Mouse (Mus musculus) layer of hippocampus, postnatal 25 days (tissue): ENCODE results near the gene Mfsd6l. TPM values are rescaled to one million over a fixed set of nuclear protein-coding genes. Genes with fewer than 3 reads are reported as not detected.
A peak's percentile ranks its signal among the peaks of the same experiment; 100 is the strongest.

ENCODE experiments used
- DNase-seq, 2 experiments: peaks; one replicate each; pipeline ENCODE4 v3.0.0; 2022; ENCODE audit warnings: mixed read lengths in 2 of 2, low spot score in 1 of 2; ENCODE audit errors: extremely low spot score in 1 of 2
- total RNA-seq, 2 experiments: library from RNA; stranded (reverse); gene quantifications; 2 replicates each; pipeline ENCODE4 v1.2.3; 2021

Mfsd6l gene
- total RNA-seq, 2 experiments from 2014 or later: not detected

DNA sequence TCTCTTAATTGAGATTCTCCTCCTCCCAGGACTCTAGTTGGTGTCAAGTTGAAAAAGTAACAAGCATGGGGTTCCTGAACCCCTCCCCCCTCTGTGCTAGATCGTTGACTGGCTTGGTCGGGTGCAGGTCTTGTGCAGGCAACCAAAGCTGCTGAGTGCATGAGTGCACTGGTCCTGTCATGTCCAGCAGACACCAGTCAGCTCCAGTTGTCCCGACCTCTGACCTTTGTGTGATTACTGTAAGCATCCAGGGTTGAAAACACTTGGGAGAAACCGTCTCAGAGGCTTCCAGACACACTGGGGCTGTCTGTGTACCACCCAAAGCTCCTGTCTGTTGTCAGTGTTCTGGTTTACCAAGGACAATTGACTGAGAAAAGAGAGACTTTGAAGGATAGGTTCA, 5.6 kb upstream of the Mfsd6l start:
- DNase-seq: no peak

DNA sequence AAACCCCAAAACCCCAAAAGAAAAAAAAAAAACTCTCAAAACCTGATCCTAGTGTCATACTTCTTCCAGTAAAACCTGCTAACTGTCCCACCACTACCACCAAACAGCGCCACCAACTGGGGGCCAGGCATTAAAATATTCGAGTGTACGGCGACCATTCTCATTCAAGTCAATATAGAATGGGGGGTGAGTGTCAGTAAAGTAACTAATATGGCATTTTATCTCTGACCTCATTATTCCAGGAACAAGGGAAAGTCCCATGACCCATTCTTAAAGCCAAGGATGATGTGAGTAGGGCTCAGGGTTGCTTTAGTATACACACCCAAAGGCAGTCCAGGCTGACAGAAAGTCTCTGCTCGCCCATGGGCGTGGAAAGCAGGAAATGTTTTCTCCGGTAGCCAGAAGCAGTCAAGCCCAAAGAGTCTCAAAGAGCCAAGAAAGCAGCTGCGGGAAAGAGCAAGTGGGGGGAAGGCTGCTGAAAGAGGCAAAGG, 2.0 kb upstream of the Mfsd6l start:
- peak in 1 of 2 experiments; percentile 53 for DNase-seq

DNA sequence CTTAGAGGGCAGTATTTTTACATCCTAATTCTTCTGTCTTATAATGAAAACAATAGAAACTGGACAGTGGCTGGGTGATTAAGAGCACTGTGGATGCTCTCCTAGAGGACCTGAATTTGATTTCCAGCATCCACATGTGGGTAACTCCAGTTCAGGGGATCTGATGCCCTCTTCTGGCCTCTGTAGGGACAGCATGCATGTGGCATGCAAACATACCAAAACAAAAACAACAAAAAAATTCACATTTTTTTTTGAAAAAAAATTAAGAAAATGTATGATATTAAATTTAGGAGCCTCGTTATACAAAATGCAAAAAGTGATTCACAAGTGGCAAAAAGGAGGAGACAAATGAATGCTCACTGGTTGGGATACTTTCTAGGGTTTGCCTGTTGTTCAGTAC, 3.6 kb downstream of the Mfsd6l start:
- no peak for DNase-seq

DNA sequence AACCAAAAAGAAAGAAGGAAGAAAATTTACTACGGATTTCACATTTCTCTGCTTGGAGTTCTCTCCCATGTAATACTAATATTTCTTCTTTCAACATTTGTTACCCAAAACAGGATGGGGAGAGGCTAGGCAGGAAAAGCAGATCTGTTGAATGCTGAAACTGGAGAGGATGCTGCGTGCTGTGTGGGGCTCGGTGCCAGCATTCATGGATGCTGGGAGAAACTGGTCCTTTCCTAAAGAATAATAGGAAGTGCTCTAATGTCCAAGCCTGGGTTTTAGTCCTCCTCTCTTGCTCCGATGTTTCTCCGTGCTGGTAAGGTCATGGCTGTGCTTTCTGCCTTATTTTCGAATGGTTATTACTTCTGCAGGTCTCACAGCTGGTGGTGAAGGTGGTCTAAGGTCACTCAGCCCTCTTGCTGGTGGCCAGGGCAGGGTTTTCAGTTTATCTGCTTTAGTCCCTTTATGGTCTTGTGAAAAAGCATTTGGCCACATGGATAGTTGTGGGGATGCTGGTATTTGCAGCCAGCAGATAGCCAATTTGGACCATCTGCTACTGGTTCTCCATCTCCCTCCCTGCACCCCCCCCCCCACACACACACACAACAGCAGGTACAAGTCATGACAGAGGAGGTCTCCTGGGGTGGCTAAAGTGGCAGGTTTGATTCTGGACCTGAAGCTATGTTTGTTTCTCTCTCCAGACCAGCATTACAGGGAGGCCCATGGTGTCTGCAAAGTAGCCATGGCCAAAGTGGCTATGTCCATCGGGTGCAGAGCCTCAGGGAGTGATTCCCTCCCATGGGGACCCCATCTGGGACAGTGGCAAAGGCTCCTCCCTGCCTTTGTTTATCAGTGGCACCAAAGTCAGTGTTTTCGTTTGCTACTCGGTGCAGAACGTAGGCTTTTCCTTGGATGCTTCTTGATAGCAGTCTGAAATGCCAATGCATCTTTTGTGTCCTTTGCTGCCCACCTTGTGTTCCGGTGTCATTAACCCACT, 6.3 kb downstream of the Mfsd6l start:
- no peak for DNase-seq

DNA sequence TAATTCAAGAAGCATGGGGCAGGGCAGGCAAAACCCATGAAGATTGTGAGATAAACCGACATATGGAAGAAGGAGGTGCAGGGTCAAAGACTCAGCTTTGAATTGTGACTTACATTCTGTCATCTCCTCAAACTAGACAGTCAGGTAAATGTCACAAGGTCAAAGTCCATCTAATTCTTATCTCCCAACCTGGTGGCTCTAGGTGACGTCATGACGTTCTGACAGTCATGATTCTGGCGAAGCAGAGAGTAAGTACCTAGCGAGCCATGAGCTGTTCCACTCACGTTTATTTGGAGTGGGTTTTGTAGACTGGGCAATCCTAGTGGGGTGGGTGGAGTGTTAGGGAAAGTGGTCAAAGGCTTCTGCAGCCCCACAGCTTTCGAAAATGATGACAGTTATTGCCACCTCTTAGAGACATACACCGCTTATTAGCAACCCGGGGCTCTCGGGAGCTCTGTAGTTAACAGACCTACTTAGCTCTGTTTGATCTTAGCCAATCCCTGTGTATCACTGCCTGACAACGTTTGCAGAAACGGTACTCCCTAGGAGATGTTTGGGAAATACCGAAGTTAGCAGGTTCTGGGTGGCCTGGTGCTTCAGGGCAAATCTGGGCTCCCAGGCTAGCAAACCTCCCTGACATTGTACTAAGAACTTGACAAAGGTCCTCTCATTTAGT, 8.5 kb downstream of the Mfsd6l start:
- DNase-seq: no peak

DNA sequence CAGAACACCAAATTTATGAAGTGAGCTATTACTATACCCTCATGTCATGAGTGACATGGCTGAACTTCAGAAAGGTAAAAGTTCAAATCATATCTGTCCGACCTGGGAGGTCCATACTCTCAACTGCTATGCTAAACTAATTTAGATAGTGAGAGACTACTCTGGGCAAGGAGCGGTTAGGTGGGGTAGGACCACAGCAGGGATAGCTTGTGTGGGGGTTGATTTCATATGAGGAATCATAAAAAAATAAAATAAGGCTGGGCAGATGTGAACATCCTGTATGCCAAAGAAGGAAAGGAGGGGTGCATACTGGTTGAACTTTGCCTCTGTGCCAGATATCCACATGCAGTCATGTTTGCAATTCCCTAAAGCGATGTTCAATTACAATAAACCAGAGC, 9.0 kb downstream of the Mfsd6l start:
- no peak for DNase-seq

DNA sequence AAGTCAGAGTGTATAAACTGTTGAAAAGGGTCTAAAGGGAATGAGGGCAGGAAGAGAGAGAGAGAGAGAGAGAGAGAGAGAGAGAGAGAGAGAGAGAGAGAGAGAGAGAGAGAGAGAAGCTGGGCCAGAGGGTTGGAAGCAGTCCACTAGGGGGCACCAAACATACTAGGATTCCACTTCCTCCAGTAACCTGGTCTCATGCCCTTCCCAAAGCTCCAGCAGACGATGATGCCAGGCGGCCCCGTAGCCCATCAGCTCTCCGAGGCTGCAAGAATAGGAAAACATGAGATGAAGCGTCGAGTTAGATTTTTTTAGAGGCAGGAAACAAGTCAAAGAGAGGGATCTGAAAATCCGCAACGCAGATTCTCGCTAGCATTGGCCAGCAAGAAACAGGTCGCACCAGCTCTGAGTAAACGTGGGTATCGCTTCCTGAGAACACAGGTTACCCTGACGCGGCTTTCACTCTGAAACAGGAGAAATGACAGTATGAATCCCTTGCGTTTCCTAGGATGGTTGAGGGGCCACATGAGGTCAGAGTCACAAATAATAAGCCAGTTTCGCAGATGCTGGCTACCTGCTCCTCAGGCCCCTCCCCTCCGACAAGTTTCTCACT, 10.6 kb downstream of the Mfsd6l start:
- peak; percentile 67 to 90 for DNase-seq

DNA sequence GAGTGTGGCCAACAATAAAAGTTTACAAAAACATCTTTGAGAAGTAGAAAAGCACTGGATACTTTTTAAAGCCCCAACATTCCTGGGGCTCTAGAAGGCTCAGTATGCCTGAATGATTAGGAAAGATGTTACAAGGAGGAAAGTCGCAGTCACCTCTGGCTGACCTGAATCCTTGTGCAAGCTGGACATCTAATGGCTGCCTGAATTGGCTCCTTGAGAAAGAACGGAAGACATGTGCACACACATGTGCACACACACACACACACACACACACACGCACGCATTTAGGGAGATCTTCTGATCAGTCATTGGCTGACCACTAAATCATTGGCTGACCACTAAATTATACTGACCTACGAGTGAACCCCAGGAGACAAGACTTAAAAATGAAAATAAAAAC, 14.9 kb downstream of the Mfsd6l start:
- no peak for DNase-seq

DNA sequence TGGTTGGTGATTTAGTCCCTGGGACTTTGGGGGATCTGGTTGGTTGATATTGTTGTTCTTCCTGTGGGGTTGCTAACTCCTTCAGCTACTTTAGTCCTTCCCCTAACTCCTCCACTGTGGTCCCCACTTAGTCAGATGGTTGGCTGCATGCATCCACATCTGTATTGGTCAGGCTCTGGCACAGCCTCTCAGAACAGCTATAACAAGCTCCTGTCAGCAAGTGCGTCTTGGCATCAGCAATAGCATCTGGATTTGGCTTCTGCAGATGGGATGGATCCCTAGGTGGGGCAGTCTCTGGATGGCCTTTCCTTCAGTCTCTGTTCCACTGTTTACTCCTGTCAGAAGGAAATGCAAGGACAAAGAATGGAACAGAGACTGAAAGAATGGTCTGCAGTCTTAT, 21.1 kb downstream of the Mfsd6l start:
- DNase-seq: no peak

DNA sequence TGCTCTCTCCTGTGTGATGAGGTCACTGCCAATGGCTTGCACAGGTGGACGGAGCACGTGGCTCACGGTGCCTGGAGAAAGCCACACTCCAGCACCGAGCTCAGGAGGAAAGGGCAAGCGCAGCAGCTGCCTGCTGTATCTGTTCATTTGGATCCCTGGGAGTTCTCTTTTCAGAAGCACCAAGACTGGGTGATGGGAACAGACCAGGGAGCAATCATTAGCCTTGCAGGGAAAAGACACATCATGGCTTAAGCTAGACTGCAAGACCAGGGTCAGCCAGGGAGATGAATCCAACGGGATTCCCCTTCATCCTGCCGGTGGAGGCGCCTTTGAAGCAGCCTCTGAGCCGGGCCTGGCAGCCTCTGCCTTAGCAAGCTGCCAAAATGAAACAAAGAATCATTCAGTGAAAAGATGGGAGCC, 23.5 kb downstream of the Mfsd6l start:
- peak; percentile 42 to 47 for DNase-seq

DNA sequence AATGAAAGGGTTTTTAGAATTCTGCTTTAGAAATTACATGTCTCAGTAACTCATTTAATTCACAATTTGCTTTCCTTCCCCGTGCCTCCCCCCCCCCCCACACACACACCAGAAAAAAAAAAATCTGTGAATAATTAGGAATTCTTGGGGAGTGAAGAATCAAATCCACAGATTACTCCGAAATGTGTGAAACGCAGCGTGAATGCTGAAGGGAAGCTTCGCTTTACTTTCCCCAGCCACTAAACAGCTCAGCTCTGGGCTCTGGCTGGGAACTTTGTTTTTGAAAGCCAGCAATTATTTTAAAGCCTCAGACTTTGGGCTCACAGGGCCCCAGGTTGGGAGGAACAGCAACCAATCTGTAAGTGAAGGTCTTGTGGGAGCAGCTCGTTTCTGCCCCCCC, 24.6 kb downstream of the Mfsd6l start:
- DNase-seq: no peak

DNA sequence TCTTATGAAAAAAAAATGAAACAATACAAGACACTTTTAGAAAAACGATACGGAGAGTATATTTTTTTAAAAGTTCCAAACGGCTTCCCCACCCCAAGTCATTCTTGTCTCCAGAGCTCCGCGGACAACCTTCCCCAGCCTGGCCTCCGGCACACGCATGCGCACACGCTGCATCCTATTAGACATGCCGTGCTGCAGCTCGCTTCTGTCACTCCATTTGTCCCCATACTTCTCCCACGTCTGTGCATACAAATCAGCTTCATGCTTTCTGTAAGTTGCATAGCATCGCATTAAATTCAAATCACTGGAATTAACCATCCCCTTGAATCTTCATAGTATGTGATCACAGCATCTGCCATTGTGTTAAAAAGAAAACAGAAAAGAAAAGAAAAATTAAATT, 27.2 kb downstream of the Mfsd6l start:
- peak; percentile 28 to 51 for DNase-seq

DNA sequence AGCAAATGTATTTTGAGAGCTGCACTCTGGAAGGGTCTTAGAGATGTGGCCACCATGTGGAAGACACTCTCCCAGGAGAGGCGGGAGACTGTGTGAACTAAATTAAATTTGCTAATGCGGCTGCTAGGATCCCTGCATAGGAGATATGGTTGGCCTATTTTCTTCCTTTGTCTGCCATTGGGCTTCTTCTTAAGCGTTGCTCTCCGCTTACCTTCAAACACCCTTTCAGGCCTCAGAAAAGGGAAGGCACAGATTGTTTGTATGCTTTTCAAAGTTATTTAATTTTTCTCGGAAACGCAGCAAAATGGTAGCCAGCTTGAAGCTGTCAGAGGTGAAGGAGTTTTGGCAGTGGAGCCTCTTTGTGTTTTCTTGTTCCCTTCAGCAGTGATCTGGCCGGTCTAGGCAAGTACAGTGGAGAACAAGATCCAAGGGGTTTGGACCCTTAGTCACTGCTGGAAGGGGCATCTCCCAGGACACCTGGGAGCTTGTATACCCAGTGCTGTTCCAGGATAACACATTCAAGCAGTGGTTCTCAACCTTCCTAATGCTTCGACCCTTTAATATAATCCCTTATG, 28.0 kb downstream of the Mfsd6l start:
- no peak for DNase-seq

DNA sequence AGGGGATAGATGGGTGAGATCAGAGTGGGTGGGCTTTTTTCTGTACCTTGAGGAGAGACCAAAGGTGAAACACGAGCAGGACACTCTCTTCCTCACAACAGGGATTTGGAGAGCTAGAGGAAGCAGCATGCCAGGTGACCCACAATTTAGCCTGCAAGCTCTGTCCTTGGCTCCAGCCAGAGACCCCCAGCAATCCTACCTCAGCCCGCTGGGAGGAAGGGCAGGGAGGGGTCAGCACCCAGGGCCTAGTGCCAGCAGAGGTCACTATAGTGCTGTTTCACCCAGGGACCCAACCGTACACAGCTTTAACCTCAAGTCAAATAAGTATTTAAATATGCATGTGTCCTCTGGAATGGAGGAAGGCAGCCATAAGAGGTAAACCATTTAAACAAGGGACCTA, 29.9 kb downstream of the Mfsd6l start:
- DNase-seq: no peak

DNA sequence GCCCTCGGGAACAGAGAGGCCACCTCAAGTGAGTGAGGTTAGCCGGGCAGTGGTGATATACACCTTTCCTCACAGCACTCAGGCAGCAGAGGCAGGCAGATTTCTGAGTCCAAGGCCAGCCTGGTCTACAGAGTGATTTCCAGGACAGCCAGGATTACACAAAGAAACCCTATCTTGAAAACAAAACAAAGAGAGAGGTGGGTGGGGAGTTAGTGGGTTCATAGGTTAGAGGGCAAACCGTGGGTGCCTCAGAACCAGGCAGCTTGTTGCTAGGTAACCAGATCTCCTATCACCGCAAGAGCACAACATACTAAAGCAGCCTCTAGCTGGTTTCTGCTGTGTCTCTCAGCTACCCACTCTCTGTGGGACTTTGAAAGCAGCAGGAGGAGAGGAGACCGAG, 30.7 kb downstream of the Mfsd6l start, which contains the start of gene Ccdc42:
TSS of gene Ccdc42 (plus strand) at position 301 of the 400 bp plus-strand sequence.
- no peak for DNase-seq

DNA sequence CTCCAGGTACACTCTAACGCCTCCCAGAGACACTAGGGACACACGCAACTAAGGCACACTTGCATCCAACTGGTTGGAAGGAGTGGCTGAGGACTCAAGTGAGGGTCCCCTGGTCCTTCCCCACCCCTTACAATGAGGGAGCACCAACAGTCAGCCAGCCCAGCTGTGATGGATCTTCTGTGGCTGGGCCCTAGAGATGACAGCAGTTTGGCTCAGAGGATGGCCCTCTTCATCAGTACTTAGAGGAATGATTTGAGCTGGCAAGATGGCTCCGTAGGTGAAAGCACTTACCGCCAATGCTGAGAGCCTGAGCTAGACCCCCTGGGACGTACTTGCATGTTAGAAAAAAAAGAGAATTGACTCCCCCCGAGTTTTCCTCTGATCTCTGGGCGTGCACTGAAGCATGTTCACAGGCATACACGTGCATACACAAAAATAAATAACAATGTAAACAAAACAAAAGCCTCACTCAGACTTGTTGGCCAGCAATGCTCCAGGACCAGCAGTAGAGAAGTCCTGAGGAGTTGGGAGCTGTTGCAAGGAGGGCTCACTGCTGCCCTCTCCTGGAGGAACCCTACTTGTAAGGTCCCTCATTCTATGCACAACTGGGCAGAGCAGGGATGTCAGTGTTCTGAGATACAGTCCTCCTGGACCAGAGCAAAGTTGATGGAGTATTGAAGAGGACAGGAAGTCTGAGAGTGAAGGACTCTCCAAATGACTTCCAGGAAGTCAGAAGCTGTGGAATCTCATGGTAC, 33.2 kb downstream of the Mfsd6l start:
- DNase-seq: peak; percentile 64 to 93

DNA sequence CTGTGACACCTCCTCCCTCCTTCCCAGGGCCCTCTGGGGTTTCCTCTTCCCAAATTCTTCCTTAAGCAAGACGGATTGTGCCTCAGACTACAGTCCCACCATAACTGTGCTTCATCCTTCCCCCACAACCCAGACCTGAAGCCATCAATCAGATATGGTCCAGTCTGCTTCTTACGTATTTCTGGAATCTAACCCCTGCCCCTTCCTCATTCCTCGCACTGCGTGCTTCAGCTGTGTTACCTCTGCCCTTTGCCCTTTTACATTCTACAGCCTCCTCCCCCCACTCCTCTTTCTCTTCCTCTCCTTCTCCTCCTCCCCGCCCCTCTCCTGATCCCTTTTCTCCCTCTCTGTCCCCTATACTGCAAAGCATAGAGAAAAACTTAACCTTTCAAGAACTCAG, 35.7 kb downstream of the Mfsd6l start:
- no peak for DNase-seq

DNA sequence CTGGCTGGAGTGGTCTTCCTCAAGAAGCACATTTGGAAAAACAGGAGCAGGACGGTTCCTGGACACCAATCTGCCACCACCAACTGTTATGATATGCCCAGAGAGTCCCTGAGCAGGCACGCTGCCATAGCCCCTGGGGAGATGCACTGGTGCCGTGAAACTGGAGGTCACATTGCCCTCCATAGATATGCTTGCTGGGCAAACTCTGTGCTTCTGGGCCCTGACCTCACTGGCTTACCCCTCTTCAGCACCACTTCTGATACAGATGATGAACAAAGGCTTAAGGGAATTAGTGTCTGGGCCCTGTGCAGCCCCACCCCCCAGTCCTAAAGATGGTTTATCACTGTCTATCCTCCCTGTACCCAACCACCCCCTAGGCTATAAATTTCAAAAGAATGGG, 37.3 kb downstream of the Mfsd6l start:
- DNase-seq: no peak

DNA sequence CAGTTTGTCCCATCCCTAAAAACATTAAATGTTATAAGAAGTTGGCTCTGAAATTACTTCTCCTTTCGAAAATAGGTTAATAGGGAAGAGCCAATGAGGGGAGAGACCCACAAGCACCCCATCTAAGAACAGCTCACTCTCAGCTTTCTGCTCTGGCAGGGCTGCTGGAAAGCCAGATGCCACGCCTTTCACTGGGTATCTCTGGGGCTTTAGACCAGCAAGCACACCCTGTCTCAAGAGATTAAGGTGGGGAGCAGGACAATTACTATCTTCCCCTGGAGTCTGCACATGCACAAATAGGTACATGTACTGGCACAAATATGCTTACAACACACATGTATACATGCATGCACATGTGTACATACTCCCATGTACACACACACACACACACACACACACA, 41.9 kb downstream of the Mfsd6l start:
- no peak for DNase-seq

DNA sequence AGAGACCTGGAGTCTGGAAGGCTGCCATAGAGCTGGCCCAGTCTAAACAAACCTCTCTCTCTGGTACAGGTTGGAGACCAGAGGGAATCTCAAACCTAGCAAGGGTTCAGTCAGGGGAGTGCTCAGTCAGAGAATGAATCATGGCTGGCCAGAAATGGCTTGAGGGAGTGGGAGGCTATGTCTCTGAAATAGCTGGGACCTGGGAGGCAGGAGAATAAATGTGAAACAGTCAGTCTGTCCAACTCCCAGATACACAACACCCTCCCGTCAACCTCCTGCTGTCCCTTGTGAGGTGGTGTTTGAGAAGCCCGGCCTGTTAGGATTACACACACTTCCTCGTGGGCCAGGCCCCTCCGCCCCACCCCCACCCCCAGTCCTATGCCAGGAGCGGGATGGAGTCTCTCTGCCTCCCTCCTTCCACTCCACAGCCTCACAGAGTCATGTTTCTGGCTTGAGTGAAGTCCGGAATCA, 44.6 kb downstream of the Mfsd6l start:
- no peak for DNase-seq
